12 mouse cellular contexts compared by ENCODE assay signal in genomic region chr4:122999263-122999691, GRCm38 (mm10). TPM values are rescaled to one million over a fixed set of nuclear protein-coding genes. Genes with fewer than 3 reads are reported as not detected.
DNase-seq lines count a peak whose midpoint lies in the region; ATAC-seq and TF ChIP-seq lines count a peak whose summit lies in the region.
"Had no signal": no experiment of that assay in that cellular context is flagged by ENCODE, and none has a peak within 500 bp of the region (broad histone marks: within the 10 kb centered on the region; RNA-seq: fewer than 3 reads in every experiment).

No protein-coding gene starts in this region.

- H3K9ac ChIP-seq in liver, adult 2 months (ENCODE audit: low read depth, low read length), result no peak overlapping the region; the same call in 1 of the 2 replicates
- H3K9ac ChIP-seq in liver, embryonic 12.5 days, result no peak overlapping the region
- H3K9ac ChIP-seq in forebrain, embryonic 12.5 days, result peak overlapping the region; percentile 55
- 0 out of 2 replicates have a peak overlapping the region, but pooled peaks have one; percentile 12 for H3K9ac ChIP-seq in limb, embryonic 14.5 days (ENCODE audit: low read depth, low read length, severe bottlenecking)
- H3K9ac ChIP-seq: liver, embryonic 14.5 days had no signal

- H3K4me3 ChIP-seq in liver, adult 2 months (ENCODE audit: insufficient read depth, low read depth, low read length), result peak overlapping the region; percentile 45; the same call in 1 of the 2 replicates
- no peak overlapping the region for H3K4me3 ChIP-seq in liver, embryonic 12.5 days
- H3K4me3 ChIP-seq in forebrain, embryonic 12.5 days (replicated peaks), result peak overlapping the region; percentile 88
- peak overlapping the region; percentile 79; the same call in 1 of the 2 replicates for H3K4me3 ChIP-seq in limb, embryonic 14.5 days (replicated peaks; ENCODE audit: low read length)
- H3K4me3 ChIP-seq in olfactory bulb, adult 2 months (ENCODE audit: insufficient read depth, low read depth, low read length), result peak overlapping the region; percentile 27; the same call in 1 of the 2 replicates

- no peak overlapping the region for H3K4me2 ChIP-seq in liver, embryonic 12.5 days
- peak overlapping the region; percentile 86 for H3K4me2 ChIP-seq in forebrain, embryonic 12.5 days
- H3K4me2 ChIP-seq in limb, embryonic 14.5 days (replicated peaks; ENCODE audit: low read depth, low read length, severe bottlenecking), result peak overlapping the region; percentile 97

- no peak for ATAC-seq in liver, embryonic 12.5 days
- peak; percentile 49 for ATAC-seq in forebrain, embryonic 12.5 days (ENCODE audit: low FRiP score)
- ATAC-seq in limb, embryonic 14.5 days (ENCODE audit: low FRiP score, low read depth), result no peak
- ATAC-seq: CD4-positive, CD25-positive, alpha-beta regulatory T cell, adult 4 months had no signal

- peaks cover 18% of the 10 kb centered on the region for H3K4me1 ChIP-seq in liver, adult 2 months (ENCODE audit: control insufficient read depth, insufficient read depth, low read length)
- H3K4me1 ChIP-seq in liver, embryonic 12.5 days, result peaks cover 19% of the 10 kb centered on the region
- H3K4me1 ChIP-seq in forebrain, embryonic 12.5 days, result peaks cover 56% of the 10 kb centered on the region
- H3K4me1 ChIP-seq in limb, embryonic 14.5 days (ENCODE audit: control insufficient read depth, insufficient read depth, low read length), result peaks cover 13% of the 10 kb centered on the region
- peaks cover 27% of the 10 kb centered on the region for H3K4me1 ChIP-seq in olfactory bulb, adult 2 months (ENCODE audit: control insufficient read depth, insufficient read depth, low read length)

- TF ChIP-seq CTCF in liver, adult 2 months (IDR thresholded peaks at IDR 0.05; ENCODE audit: low read depth, low read length), result no peak
- no peak for TF ChIP-seq CTCF in olfactory bulb, adult 2 months (IDR thresholded peaks at IDR 0.05; ENCODE audit: insufficient read depth, low read depth, low read length)

- no peaks in the 10 kb centered on the region for H3K36me3 ChIP-seq in liver, adult 2 months (ENCODE audit: control insufficient read depth, insufficient read depth, low read length)
- no peaks in the 10 kb centered on the region for H3K36me3 ChIP-seq in liver, embryonic 12.5 days
- peaks cover 27% of the 10 kb centered on the region for H3K36me3 ChIP-seq in forebrain, embryonic 12.5 days (replicated peaks)
- peaks cover 20% of the 10 kb centered on the region for H3K36me3 ChIP-seq in limb, embryonic 14.5 days (ENCODE audit: control insufficient read depth, insufficient read depth, low read length)

- DNase-seq in liver, adult 2 months (ENCODE audit: extremely low read depth, low read depth, low spot score), result no peak
- no peak for DNase-seq in limb, embryonic 14.5 days (ENCODE audit: low spot score)
- DNase-seq in cerebellum, adult 11 months, result no peak
- no peak for DNase-seq in gastrocnemius, postnatal 10 days
- no peak for DNase-seq in urinary bladder, adult 2 months (ENCODE audit: low spot score)
- DNase-seq: gastrocnemius, postnatal 14 days; kidney, adult 8-10 months had no signal

- WGBS in liver, adult 2 months, result 46% methylated on average over 4 of the region's 4 CpGs
- 22% methylated on average over 4 of the region's 4 CpGs for WGBS in liver, embryonic 12.5 days (ENCODE audit: insufficient replicate concordance)
- under 1% methylated on average over 4 of the region's 4 CpGs for WGBS in forebrain, embryonic 12.5 days
- WGBS in limb, embryonic 14.5 days, result 16% methylated on average over 4 of the region's 4 CpGs
- WGBS in olfactory bulb, adult 2 months, result 36% methylated on average over 4 of the region's 4 CpGs

- H3K27ac ChIP-seq in liver, adult 2 months (replicated peaks; ENCODE audit: insufficient read depth, low read depth, low read length), result peak overlapping the region; percentile 90
- H3K27ac ChIP-seq in liver, embryonic 12.5 days, result no peak overlapping the region
- H3K27ac ChIP-seq in forebrain, embryonic 12.5 days, result peak overlapping the region; percentile 91
- H3K27ac ChIP-seq in limb, embryonic 14.5 days (replicated peaks; ENCODE audit: low read depth, low read length), result no peak overlapping the region
- H3K27ac ChIP-seq in olfactory bulb, adult 2 months (ENCODE audit: insufficient read depth, low read depth, low read length), result no peak overlapping the region
- H3K27ac ChIP-seq: liver, embryonic 14.5 days had no signal

- 0 out of 2 replicates have a peak, but pooled peaks cover 2% of the 10 kb centered on the region for H3K79me2 ChIP-seq in liver, adult 2 months (ENCODE audit: control insufficient read depth, insufficient read depth, low read length)

- TF ChIP-seq POLR2A in liver, adult 2 months (IDR thresholded peaks at IDR 0.05; ENCODE audit: extremely low read depth, insufficient read depth, low read length), result no peak
- no peak for TF ChIP-seq POLR2A in limb, embryonic 14.5 days (IDR thresholded peaks at IDR 0.05; ENCODE audit: borderline replicate concordance, extremely low read depth, insufficient read depth, insufficient read length)
- TF ChIP-seq POLR2A in olfactory bulb, adult 2 months (IDR thresholded peaks at IDR 0.05; ENCODE audit: insufficient read depth, low read depth, low read length), result no peak

- no peaks in the 10 kb centered on the region for H3K9me3 ChIP-seq in liver, embryonic 12.5 days (replicated peaks)
- no peaks in the 10 kb centered on the region for H3K9me3 ChIP-seq in forebrain, embryonic 12.5 days
- H3K9me3 ChIP-seq in limb, embryonic 14.5 days (ENCODE audit: control insufficient read depth, low read length), result no peaks in the 10 kb centered on the region

- no peaks in the 10 kb centered on the region for H3K27me3 ChIP-seq in liver, adult 2 months (ENCODE audit: control insufficient read depth, insufficient read depth, low read length)
- H3K27me3 ChIP-seq in liver, embryonic 12.5 days (replicated peaks), result peaks cover 77% of the 10 kb centered on the region
- no peaks in the 10 kb centered on the region for H3K27me3 ChIP-seq in forebrain, embryonic 12.5 days
- H3K27me3 ChIP-seq in limb, embryonic 14.5 days (ENCODE audit: control insufficient read depth, insufficient read depth, low read length), result no peaks in the 10 kb centered on the region

RNA-seq across cellular contexts. Expression of gene Mycl, which starts 3.8 kb away (rescaled TPM):
- total RNA-seq in liver, adult 2 months (2014; rRNA removed), result 7.0 and 7.6 TPM in 2 replicates
- polyA plus RNA-seq in liver, adult 2 months (2012; rRNA removed), result 3.3 and 3.6 TPM in 2 replicates
- polyA plus RNA-seq in liver, embryonic 12.5 days (2016; fragmentation: Nextera tagmentation; extraction: Ambion mirVana), result 1.2 and 1.6 TPM in 2 replicates
- polyA plus RNA-seq in forebrain, embryonic 12.5 days (2016; fragmentation: Nextera tagmentation; extraction: Ambion mirVana), result 84.0 and 84.3 TPM in 2 replicates
- polyA plus RNA-seq in limb, embryonic 14.5 days (2012; rRNA removed), result 24.6 and 26.2 TPM in 2 replicates
- polyA plus RNA-seq in limb, embryonic 14.5 days (2014; fragmentation: Nextera tagmentation; extraction: Ambion mirVana), result 39.2 and 41.1 TPM in 2 replicates
- not detected in 2 replicates for polyA plus RNA-seq in olfactory bulb, adult 2 months (2012; ENCODE audit: insufficient read depth, insufficient read length, low replicate concordance, missing spikeins)
- total RNA-seq in gastrocnemius, postnatal 10 days (2021), result 1 to 10 TPM; 4.4 to 5.8 TPM
- 50.5 and 53.6 TPM in 2 replicates for polyA plus RNA-seq in urinary bladder, adult 2 months (2012; rRNA removed)
- polyA plus RNA-seq: CD4-positive, CD25-positive, alpha-beta regulatory T cell, adult 4 months had no signal

RNA-seq across cellular contexts. Expression of gene Trit1, which starts 17.1 kb away (rescaled TPM):
- total RNA-seq in liver, adult 2 months (2014; rRNA removed), result 9.2 and 11.2 TPM in 2 replicates
- 3.2 and 4.3 TPM in 2 replicates for polyA plus RNA-seq in liver, adult 2 months (2012; rRNA removed)
- 8.9 and 10.9 TPM in 2 replicates for polyA plus RNA-seq in liver, embryonic 12.5 days (2016; fragmentation: Nextera tagmentation; extraction: Ambion mirVana)
- 29.3 and 29.7 TPM in 2 replicates for polyA plus RNA-seq in forebrain, embryonic 12.5 days (2016; fragmentation: Nextera tagmentation; extraction: Ambion mirVana)
- 13.7 and 15.0 TPM in 2 replicates for polyA plus RNA-seq in limb, embryonic 14.5 days (2012; rRNA removed)
- 18.9 and 20.1 TPM in 2 replicates for polyA plus RNA-seq in limb, embryonic 14.5 days (2014; fragmentation: Nextera tagmentation; extraction: Ambion mirVana)
- not detected in 2 replicates for polyA plus RNA-seq in olfactory bulb, adult 2 months (2012; ENCODE audit: insufficient read depth, insufficient read length, low replicate concordance, missing spikeins)
- total RNA-seq in gastrocnemius, postnatal 10 days (2021), result 10 to 100 TPM in 1 of 2 experiments, 1 to 10 TPM in 1; 9.1 to 11.0 TPM
- polyA plus RNA-seq in urinary bladder, adult 2 months (2012; rRNA removed), result 15.9 and 16.2 TPM in 2 replicates

RNA-seq across cellular contexts. Expression of gene Mfsd2a, which starts 38.3 kb away (rescaled TPM):
- total RNA-seq in liver, adult 2 months (2014; rRNA removed), result 40.6 and 44.0 TPM in 2 replicates
- polyA plus RNA-seq in liver, adult 2 months (2012; rRNA removed), result 32.8 and 62.5 TPM in 2 replicates
- polyA plus RNA-seq in liver, embryonic 12.5 days (2016; fragmentation: Nextera tagmentation; extraction: Ambion mirVana), result 0.14 and 0.28 TPM in 2 replicates
- polyA plus RNA-seq in forebrain, embryonic 12.5 days (2016; fragmentation: Nextera tagmentation; extraction: Ambion mirVana), result 21.7 TPM in 2 replicates
- 13.1 and 16.4 TPM in 2 replicates for polyA plus RNA-seq in limb, embryonic 14.5 days (2012; rRNA removed)
- 9.1 and 9.3 TPM in 2 replicates for polyA plus RNA-seq in limb, embryonic 14.5 days (2014; fragmentation: Nextera tagmentation; extraction: Ambion mirVana)
- polyA plus RNA-seq in olfactory bulb, adult 2 months (2012; ENCODE audit: insufficient read depth, insufficient read length, low replicate concordance, missing spikeins), result not detected in 2 replicates
- 1 to 10 TPM in 1 of 2 experiments, under 1 TPM in 1; 0.36 to 1.2 TPM for total RNA-seq in gastrocnemius, postnatal 10 days (2021)
- polyA plus RNA-seq in urinary bladder, adult 2 months (2012; rRNA removed), result 3.7 and 5.0 TPM in 2 replicates

Comparison
In these comparisons a context has a peak if more than half of its experiments do, and no peak if none do; other contexts are left out.
1. H3K27ac ChIP-seq: peak in liver, adult 2 months (single experiment) and forebrain, embryonic 12.5 days (single experiment); none in liver, embryonic 12.5 days (single experiment), limb, embryonic 14.5 days (single experiment) and olfactory bulb, adult 2 months (single experiment).
2. H3K9ac ChIP-seq: peak in forebrain, embryonic 12.5 days (single experiment) and limb, embryonic 14.5 days (single experiment); none in liver, adult 2 months (single experiment) and liver, embryonic 12.5 days (single experiment).